Mouse (Mus musculus): ENCODE measurements at regions not wholly inside any gene's neighbourhood (a gene's known extent, or its start where the extent isn't known, plus 50 kb on each side); places are given as distances from the start of the nearest gene placed in this dataset.

- no peak for ATAC-seq (ENCODE audit: extremely low read depth, insufficient number of reproducible peaks, low FRiP score, poor library complexity, severe bottlenecking)
These were observed 150.6 kb upstream of the Ctnnb1 start for GRCm38 (mm10) chr9:120778423-120778822.

DNA sequence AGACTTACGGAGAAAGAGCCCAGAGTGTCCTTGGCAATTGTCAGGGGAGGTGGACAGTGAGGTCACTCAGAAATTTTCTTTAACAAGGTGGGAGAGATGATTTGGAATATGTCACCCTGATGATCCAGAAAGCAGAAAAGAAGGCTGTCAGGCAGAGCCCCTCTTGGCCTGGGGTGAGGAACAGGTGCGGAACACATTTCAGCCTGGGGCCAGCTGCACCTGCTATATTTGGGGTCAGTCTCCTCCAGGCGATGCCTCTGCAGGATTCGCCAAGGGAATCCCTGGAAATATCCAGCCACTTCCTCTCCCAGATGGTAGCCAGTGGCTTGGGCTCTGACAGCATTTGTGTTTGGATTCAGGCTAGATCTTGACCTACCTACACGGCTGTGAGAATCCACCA lies 134.8 kb upstream of the Ctnnb1 start:
- no peak for ATAC-seq (ENCODE audit: extremely low read depth, insufficient number of reproducible peaks, low FRiP score, poor library complexity, severe bottlenecking)

GRCm38 (mm10) chr9:120796111-120796880 lies 132.7 kb upstream of the Ctnnb1 start:
- ATAC-seq (ENCODE audit: extremely low read depth, insufficient number of reproducible peaks, low FRiP score, poor library complexity, severe bottlenecking): no peak

DNA sequence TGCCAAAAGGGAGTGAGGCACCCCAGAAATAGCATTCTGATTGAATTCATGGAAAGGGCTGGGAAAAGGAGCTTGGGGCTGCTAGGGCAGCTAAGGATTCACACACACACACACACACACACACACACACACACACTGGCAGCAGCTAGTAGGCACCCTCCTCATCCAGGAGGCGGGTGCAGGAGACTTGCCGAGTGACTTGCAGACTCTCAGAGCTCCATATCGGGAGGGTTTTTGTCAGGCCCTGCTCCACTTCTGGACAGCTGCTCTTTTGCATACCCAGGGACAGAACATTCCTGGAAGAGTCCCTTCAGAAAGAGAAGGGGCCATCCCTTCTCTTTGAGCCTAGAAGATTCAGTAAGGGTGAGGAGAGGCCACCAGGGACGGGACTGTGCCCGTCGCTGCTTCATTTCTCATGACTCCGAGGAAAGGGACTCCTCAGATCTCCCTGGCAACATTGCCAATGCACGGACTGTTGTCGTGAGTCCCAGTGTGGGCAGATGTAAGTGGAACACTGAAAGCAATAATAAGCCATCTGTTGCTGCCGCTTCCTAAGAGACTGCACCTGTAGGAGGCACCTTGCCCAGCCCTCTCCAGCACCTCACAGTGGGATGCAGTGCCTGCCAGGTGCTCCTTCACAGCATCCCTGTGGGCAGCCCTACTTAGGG lies 130.9 kb upstream of the Ctnnb1 start:
- no peak for ATAC-seq (ENCODE audit: extremely low read depth, insufficient number of reproducible peaks, low FRiP score, poor library complexity, severe bottlenecking)

- no peak for ATAC-seq (ENCODE audit: extremely low read depth, insufficient number of reproducible peaks, low FRiP score, poor library complexity, severe bottlenecking)
These were observed 130.1 kb upstream of the Ctnnb1 start for GRCm38 (mm10) chr9:120798901-120799300.

DNA sequence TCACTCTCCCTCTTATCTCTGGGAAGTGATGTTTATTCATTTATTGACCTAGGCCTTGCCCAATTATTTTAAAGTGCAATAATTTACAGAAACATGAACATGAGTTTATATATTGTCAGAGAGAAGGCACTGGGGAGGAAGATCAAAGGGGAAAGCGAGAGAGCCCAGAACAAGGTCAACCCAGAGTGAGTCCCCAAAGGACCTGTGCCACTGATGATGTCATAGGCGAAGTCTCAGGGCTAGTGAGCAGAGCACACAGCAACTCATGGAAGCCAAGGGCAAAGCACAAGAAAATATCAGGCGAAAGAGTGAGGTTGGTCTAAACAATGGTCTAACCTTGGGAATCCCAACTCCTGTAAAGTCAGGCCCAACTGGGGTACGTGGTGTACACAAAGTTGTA lies 126.4 kb upstream of the Ctnnb1 start:
- no peak for ATAC-seq (ENCODE audit: extremely low read depth, insufficient number of reproducible peaks, low FRiP score, poor library complexity, severe bottlenecking)

GRCm38 (mm10) chr9:120804760-120805294 lies 124.2 kb upstream of the Ctnnb1 start:
- ATAC-seq (ENCODE audit: extremely low read depth, insufficient number of reproducible peaks, low FRiP score, poor library complexity, severe bottlenecking): no peak

GRCm38 (mm10) chr9:120808741-120809425 lies 120.1 kb upstream of the Ctnnb1 start:
- no peak for ATAC-seq (ENCODE audit: extremely low read depth, insufficient number of reproducible peaks, low FRiP score, poor library complexity, severe bottlenecking)

GRCm38 (mm10) chr9:120811522-120811921 lies 117.5 kb upstream of the Ctnnb1 start:
- no peak for ATAC-seq (ENCODE audit: extremely low read depth, insufficient number of reproducible peaks, low FRiP score, poor library complexity, severe bottlenecking)

DNA sequence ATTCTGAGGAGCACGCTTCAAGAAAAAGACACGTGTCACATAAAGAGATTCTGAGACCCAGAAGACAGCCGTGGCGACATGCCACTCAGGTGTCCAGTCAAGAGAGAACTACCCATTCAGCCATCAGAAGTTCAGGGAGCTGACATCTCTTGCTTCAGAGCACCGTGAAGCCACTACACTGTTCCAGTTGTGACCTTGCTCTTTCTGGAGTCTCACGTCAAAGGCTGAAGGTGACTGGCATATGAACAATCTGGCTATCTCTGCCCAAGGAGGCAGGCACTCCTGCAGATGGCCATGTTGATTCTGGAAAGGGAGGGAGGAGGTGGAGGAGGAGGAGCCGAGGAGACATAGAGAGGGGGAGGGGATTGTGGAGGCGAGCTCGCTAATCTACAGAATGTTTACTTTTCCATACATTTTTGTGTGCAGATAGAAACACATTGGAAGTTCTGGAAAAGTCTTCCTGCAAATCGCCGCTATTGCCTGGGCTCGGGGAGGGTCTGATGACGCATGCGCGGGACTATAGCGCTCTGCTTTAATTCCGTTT lies 116.3 kb upstream of the Ctnnb1 start:
- ATAC-seq (ENCODE audit: extremely low read depth, insufficient number of reproducible peaks, low FRiP score, poor library complexity, severe bottlenecking): no peak

DNA sequence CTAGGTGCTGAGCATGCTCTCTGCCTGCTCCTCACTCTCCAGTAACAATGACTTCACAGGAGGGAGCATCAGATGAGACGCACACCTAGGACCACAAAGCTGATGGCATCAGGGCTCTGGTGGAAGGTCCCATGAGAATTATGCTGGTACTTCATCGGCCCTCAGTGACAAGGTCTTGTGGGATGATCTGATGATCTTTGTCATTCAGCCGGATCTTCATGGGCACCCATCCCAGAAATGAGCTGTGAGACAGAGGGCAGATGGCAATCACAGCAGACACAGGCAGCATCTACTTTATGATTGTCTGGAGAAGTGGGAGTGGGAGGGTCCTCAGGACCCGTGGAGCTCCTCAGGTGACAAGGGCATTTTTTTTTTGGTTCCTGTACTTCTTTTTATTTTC lies 114.7 kb upstream of the Ctnnb1 start:
- ATAC-seq (ENCODE audit: extremely low read depth, insufficient number of reproducible peaks, low FRiP score, poor library complexity, severe bottlenecking): no peak

DNA sequence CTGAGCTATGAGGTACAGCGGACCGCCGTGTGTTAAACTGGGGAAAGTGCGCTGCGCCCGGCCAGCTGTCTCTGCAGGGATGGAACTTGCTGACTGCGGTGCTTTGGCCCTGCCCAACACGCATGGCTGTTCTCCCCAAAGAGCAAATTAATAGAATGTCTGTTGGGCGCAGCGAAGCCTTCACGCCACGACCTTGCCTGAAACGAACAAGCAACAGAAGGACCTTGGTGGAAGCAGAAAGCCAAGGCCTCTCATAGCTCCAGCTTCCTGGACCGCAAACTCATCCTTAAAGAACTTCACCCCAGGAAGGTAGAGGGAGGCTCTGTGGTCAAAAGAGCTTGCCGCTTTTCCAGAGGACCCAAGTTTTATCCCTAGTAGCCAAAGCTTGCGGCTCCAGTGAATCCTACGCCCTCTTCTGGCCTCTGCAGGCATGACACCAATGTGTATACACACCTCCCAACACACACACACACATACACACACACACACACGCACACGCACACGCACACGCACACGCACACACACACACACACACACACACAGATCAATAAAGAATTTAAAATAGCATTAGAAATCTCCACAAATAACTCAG lies 110.2 kb upstream of the Ctnnb1 start:
- ATAC-seq (ENCODE audit: extremely low read depth, insufficient number of reproducible peaks, low FRiP score, poor library complexity, severe bottlenecking): no peak

GRCm38 (mm10) chr9:120820892-120821291 lies 108.1 kb upstream of the Ctnnb1 start:
- no peak for ATAC-seq (ENCODE audit: extremely low read depth, insufficient number of reproducible peaks, low FRiP score, poor library complexity, severe bottlenecking)

DNA sequence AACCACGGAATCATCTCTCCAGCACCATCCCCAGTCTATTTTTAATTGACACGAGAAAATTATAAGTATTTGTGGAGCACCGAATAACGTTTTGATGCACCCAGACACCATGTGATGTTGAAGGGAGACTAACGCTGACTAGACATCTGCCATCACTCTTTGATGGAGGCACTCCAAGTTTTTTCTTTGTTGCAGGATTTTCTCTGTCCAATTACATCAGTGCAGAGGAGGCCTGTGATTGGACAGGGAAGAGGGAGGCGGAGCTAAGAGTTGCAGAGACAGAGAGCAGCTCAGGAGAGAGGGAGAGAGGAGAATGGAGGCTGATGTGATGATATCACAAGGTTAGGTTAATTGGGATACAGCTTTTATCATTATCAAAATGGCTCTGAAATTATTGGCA lies 105.6 kb upstream of the Ctnnb1 start:
- no peak for ATAC-seq (ENCODE audit: extremely low read depth, insufficient number of reproducible peaks, low FRiP score, poor library complexity, severe bottlenecking)

- ATAC-seq (ENCODE audit: extremely low read depth, insufficient number of reproducible peaks, low FRiP score, poor library complexity, severe bottlenecking): no peak
These were observed 102.8 kb upstream of the Ctnnb1 start for GRCm38 (mm10) chr9:120826266-120826665.

DNA sequence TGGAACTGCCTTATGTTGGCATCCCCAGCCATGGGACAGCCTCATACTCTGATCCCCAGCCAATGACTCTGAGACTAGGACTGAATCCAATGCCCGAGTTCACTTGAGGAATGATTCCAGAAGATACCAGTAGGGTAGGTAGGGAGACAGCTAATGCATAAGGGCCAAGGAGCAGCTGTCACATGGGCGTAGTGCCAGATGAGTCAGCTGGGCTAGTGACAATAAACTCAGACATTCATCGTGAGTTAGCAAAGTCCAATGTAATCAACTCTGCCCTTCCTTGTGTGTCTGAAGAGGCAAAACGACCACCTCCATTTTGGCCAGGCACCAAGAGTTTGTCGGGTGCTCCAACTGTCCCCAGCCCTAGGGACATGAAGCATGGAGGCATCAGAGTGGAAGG lies 98.5 kb upstream of the Ctnnb1 start:
- no peak for ATAC-seq (ENCODE audit: extremely low read depth, insufficient number of reproducible peaks, low FRiP score, poor library complexity, severe bottlenecking)

DNA sequence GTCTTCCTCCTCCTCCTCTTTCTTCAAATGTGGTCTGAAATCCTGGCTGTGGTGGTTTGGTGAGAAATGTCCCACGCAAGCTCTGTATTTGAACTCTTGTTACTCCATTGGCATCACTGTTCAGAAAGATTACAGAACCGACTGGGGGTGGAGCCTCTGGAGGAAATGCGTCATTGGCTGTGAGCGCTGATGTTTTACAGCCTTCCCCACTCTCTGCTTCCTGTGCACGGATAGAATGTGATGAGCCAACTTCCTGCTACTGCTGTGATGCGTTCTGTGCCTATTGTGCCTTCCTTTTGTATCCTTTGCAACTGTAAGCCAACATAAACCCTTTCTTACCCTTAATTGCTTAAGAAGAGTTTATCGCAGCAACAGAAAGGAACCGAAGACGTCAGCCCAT lies 94.8 kb upstream of the Ctnnb1 start:
- ATAC-seq (ENCODE audit: extremely low read depth, insufficient number of reproducible peaks, low FRiP score, poor library complexity, severe bottlenecking): no peak

- ATAC-seq (ENCODE audit: extremely low read depth, insufficient number of reproducible peaks, low FRiP score, poor library complexity, severe bottlenecking): no peak
These were observed 93.4 kb upstream of the Ctnnb1 start for GRCm38 (mm10) chr9:120835621-120836020.

- ATAC-seq (ENCODE audit: extremely low read depth, insufficient number of reproducible peaks, low FRiP score, poor library complexity, severe bottlenecking): no peak
These were observed 91.4 kb upstream of the Ctnnb1 start for GRCm38 (mm10) chr9:120837431-120838150.

All from neutrophil, adult 5-6 weeks (primary cell).